Mouse (Mus musculus) bone marrow macrophage, adult 2 months (primary cell): ENCODE data around the gene S100z.

Source experiments
- CTCF ChIP-seq: IDR thresholded peaks from 2 replicates; pipeline ENCODE4 v1.5.1; 2012; ENCODE audit warnings: low read depth, mild to moderate bottlenecking, low read length, moderate library complexity
- POLR2A ChIP-seq: IDR thresholded peaks from 2 replicates; pipeline ENCODE4 v1.6.1; 2012; ENCODE audit warnings: mild to moderate bottlenecking, low read depth, low read length, borderline replicate concordance

DNA sequence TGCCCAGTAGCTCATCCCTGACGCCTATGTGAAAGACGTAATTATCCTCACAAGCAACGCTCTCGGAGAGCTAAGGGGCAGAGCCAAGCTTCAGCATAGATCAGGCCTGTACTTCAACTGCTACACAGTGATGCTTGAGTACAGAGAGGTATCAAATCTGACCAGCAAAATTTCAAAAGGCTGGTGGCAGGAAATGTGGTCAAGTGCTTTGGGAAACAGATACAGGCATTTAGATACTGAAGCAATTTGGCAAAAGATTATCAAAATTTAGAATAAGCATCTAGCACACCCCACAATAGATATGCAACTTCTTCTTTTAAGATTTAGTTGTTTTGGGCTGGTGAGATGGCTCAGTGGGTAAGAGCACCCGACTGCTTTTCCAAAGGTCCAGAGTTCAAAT lies 31.5 kb upstream of the S100z start:
- no peak for TF ChIP-seq CTCF
- no peak for TF ChIP-seq POLR2A
